Mouse (Mus musculus): ENCODE data around the gene Naa60. TPM values are rescaled to one million over a fixed set of nuclear protein-coding genes. Genes with fewer than 3 reads are reported as not detected.
A peak's percentile ranks its signal among the peaks of the same experiment; 100 is the strongest.

Gene Naa60
- total and polyA plus RNA-seq, 2 experiments from 2014 or later = 95.8 to 102 TPM

DNA sequence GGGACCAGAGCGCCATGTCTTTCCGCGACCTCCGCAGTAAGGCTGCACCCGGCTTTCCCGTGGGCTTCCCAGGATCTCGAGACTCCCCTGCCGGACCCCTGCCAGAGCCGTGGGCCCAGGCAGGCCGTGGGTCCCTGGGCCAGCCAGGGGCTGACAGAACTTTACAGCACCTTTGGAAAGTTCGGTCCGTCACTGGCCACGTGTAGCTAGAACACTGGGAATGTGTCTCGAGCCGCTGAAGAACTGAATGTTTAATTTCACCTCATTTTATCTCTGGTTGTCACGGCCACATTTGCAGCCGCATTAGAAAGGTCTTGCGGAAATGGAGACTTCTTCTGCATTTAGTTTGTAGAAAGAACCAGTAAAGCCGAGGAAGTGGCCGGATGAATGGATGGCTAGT lies 36.9 kb downstream of the Naa60 start:
- Histone ChIP-seq H3K27ac (ENCODE audit: low read depth, low read length) (peak overlapping the region; percentile 80), H3K4me3 (ENCODE audit: low read depth, low read length) (peak overlapping the region; percentile 59), H3K9ac (replicated peaks; ENCODE audit: low read length, poor library complexity, severe bottlenecking) (peak overlapping the region; percentile 73), H3K4me1 (ENCODE audit: insufficient read depth, low read length) (peaks cover 5% of the 10 kb centered on the region; the same call in 1 of the 2 replicates), H3K9me3 (ENCODE audit: low read length) (no peaks in the 10 kb centered on the region), H3K27me3 (ENCODE audit: insufficient read depth, low read length) (no peaks in the 10 kb centered on the region), H3K4me2 (ENCODE audit: low read depth, low read length, poor library complexity, severe bottlenecking) (peak overlapping the region; percentile 74), H3K36me3 (ENCODE audit: insufficient read depth, low read length) (peaks cover 22% of the 10 kb centered on the region)
- DNase-seq (ENCODE audit: low spot score) = no peak
- WGBS = 7% methylated on average over 20 of the region's 20 CpGs
- ATAC-seq (ENCODE audit: low FRiP score) = no peak; the same call in 1 of the 2 replicates
- no peak for TF ChIP-seq CTCF (IDR thresholded peaks at IDR 0.05)

DNA sequence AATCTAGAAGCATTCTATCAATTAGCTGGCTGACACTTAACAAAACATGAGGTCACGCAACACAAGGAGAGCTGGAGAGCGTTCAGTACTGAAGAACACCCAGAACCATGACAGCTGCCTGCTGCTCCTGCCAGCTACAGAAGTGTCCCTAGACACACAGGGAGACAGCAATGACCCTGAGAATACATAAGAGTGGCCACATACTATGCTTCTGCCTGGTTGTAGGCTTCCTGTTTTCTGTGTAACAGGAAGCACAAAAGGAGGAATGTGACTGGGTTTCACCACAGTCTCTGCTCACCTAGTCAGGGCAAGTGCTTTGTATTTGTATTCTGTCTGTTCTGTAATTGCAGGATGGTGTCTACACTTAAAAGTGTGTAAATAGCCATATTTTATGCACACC lies 48.6 kb downstream of the Naa60 start:
- no peak for TF ChIP-seq CTCF (IDR thresholded peaks at IDR 0.05)
- Histone ChIP-seq H3K4me3 (ENCODE audit: low read depth, low read length) (no peak overlapping the region), H3K27me3 (ENCODE audit: insufficient read depth, low read length) (no peaks in the 10 kb centered on the region), H3K4me1 (ENCODE audit: insufficient read depth, low read length) (no peaks in the 10 kb centered on the region), H3K36me3 (ENCODE audit: insufficient read depth, low read length) (peaks cover 50% of the 10 kb centered on the region), H3K4me2 (ENCODE audit: low read depth, low read length, poor library complexity, severe bottlenecking) (no peak overlapping the region), H3K9ac (replicated peaks; ENCODE audit: low read length, poor library complexity, severe bottlenecking) (no peak overlapping the region), H3K9me3 (ENCODE audit: low read length) (no peaks in the 10 kb centered on the region), H3K27ac (ENCODE audit: low read depth, low read length) (no peak overlapping the region)
- DNase-seq (ENCODE audit: low spot score) = no peak
- 91% methylated on average over 2 of the region's 2 CpGs for WGBS
- no peak for ATAC-seq (ENCODE audit: low FRiP score)

DNA sequence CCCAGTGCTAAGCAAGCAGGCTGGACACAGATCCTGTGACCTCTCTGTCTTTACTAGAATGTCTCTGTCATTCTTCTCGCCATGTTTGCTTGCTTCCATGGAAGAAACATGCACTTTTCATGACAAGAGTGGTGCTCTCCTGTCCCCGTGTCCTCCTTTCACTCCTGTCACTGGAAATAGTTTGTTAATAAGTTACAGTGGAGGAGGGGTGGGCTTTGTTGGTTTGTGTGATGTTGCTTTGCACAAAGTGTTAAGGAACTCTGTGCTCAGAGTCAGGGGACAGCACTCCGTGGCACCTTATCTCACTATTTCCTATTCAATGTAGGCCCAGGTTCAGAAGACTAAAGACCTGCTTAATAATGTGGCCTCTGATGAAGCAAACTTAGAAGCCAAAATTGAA lies 51.3 kb downstream of the Naa60 start:
- DNase-seq (ENCODE audit: low spot score) (no peak), ATAC-seq (ENCODE audit: low FRiP score) (no peak)
- Histone ChIP-seq H3K4me1 (ENCODE audit: insufficient read depth, low read length) (no peaks in the 10 kb centered on the region), H3K4me2 (ENCODE audit: low read depth, low read length, poor library complexity, severe bottlenecking) (no peak overlapping the region), H3K27ac (ENCODE audit: low read depth, low read length) (no peak overlapping the region), H3K9me3 (ENCODE audit: low read length) (no peaks in the 10 kb centered on the region), H3K9ac (replicated peaks; ENCODE audit: low read length, poor library complexity, severe bottlenecking) (no peak overlapping the region), H3K4me3 (ENCODE audit: low read depth, low read length) (no peak overlapping the region), H3K36me3 (ENCODE audit: insufficient read depth, low read length) (peaks cover 56% of the 10 kb centered on the region), H3K27me3 (ENCODE audit: insufficient read depth, low read length) (no peaks in the 10 kb centered on the region)
- WGBS = 92% methylated on average over 3 of the region's 3 CpGs
- no peak for TF ChIP-seq CTCF (IDR thresholded peaks at IDR 0.05)

DNA sequence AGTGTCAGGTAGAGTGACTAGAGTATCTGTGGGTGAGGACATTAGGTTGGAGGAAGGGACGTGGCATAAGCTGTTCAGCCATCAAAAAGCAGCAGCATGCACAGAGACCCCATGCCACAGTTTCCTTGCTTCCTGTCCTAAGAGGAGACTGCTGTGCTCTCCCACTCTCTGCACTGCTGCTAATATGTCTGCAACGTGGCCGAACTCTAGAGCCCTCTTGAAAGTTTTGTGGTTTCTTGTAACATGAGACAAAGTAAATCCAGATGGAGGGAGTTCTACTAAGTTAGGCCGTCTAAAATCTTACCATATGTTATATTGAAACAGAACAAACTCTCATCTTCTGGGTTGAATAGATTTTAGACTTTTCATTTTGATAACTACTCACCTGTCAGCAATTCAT lies 51.8 kb downstream of the Naa60 start:
- DNase-seq (ENCODE audit: low spot score) (no peak), ATAC-seq (ENCODE audit: low FRiP score) (no peak)
- Histone ChIP-seq H3K27me3 (ENCODE audit: insufficient read depth, low read length) (no peaks in the 10 kb centered on the region), H3K9me3 (ENCODE audit: low read length) (no peaks in the 10 kb centered on the region), H3K27ac (ENCODE audit: low read depth, low read length) (no peak overlapping the region), H3K4me2 (ENCODE audit: low read depth, low read length, poor library complexity, severe bottlenecking) (no peak overlapping the region), H3K4me1 (ENCODE audit: insufficient read depth, low read length) (no peaks in the 10 kb centered on the region), H3K9ac (replicated peaks; ENCODE audit: low read length, poor library complexity, severe bottlenecking) (no peak overlapping the region), H3K36me3 (ENCODE audit: insufficient read depth, low read length) (peaks cover 58% of the 10 kb centered on the region), H3K4me3 (ENCODE audit: low read depth, low read length) (no peak overlapping the region)
- TF ChIP-seq CTCF (IDR thresholded peaks at IDR 0.05) = no peak
- 89% methylated on average over 4 of the region's 4 CpGs for WGBS

DNA sequence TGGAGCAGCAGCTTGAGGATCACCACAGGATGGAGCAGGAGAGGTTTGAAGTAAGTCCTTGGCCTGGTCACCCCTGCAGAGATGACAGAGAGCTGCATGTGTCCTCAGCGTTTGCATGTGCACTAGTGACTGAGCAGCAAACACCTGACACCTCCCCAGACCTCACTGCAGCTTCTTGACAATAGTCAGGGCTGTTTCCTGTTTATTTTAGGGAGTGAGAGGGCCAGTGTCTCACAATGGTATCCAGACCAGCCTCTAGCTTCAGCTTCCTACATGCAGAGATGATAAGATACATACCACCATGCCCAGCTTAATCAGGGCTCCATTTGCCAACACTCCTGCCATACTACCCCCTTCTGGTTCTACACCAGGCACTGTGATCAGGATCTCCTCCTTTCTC lies 56.4 kb downstream of the Naa60 start:
- Histone ChIP-seq H3K4me3 (ENCODE audit: low read depth, low read length) (no peak overlapping the region), H3K27me3 (ENCODE audit: insufficient read depth, low read length) (no peaks in the 10 kb centered on the region), H3K9me3 (ENCODE audit: low read length) (no peaks in the 10 kb centered on the region), H3K9ac (replicated peaks; ENCODE audit: low read length, poor library complexity, severe bottlenecking) (no peak overlapping the region), H3K4me1 (ENCODE audit: insufficient read depth, low read length) (no peaks in the 10 kb centered on the region), H3K4me2 (ENCODE audit: low read depth, low read length, poor library complexity, severe bottlenecking) (no peak overlapping the region), H3K36me3 (ENCODE audit: insufficient read depth, low read length) (peaks cover 54% of the 10 kb centered on the region), H3K27ac (ENCODE audit: low read depth, low read length) (no peak overlapping the region)
- 82% methylated on average over 1 of the region's 1 CpGs for WGBS
- DNase-seq (ENCODE audit: low spot score) (no peak), ATAC-seq (ENCODE audit: low FRiP score) (no peak)
- no peak for TF ChIP-seq CTCF (IDR thresholded peaks at IDR 0.05)

DNA sequence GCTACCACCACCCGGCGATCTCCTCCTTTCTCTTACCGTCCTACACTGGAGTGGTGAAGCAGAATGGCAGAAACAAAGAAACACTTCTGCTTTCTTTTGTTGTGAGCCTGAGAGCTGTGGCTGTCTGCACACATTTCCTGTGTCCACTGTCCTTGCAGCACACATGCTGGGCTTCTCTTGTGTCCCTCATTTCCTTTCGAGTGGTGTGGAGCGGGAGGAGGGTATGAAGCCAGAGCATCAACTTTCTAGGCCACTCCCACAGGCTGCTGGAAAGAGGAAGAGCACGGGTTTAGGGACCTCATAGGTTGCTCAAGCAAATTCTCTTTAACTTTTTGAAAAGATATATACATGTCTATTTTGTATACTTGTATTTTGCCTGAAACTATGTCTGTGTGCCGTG lies 57.0 kb downstream of the Naa60 start:
- DNase-seq (ENCODE audit: low spot score) (no peak), ATAC-seq (ENCODE audit: low FRiP score) (no peak)
- Histone ChIP-seq H3K27me3 (ENCODE audit: insufficient read depth, low read length) (no peaks in the 10 kb centered on the region), H3K9ac (replicated peaks; ENCODE audit: low read length, poor library complexity, severe bottlenecking) (no peak overlapping the region), H3K36me3 (ENCODE audit: insufficient read depth, low read length) (peaks cover 54% of the 10 kb centered on the region), H3K4me3 (ENCODE audit: low read depth, low read length) (no peak overlapping the region), H3K4me2 (ENCODE audit: low read depth, low read length, poor library complexity, severe bottlenecking) (no peak overlapping the region), H3K4me1 (ENCODE audit: insufficient read depth, low read length) (no peaks in the 10 kb centered on the region), H3K9me3 (ENCODE audit: low read length) (no peaks in the 10 kb centered on the region), H3K27ac (ENCODE audit: low read depth, low read length) (no peak overlapping the region)
- 76% methylated on average over 7 of the region's 7 CpGs for WGBS
- no peak for TF ChIP-seq CTCF (IDR thresholded peaks at IDR 0.05)
